Mouse (Mus musculus) MEL-GATA-1-ER (cell line): ENCODE data around the gene Srebf1.

ENCODE experiments used
- DNase-seq: peaks from one replicate; pipeline ENCODE4 v3.0.0-alpha.2; 2012; ENCODE audit warnings: low read depth; ENCODE audit errors: extremely low read depth

Gene Srebf1

GRCm38 (mm10) chr11:60178506-60178905 lies 43.9 kb downstream of the Srebf1 start:
- no peak for DNase-seq

GRCm38 (mm10) chr11:60178005-60178404 lies 44.4 kb downstream of the Srebf1 start:
- no peak for DNase-seq

GRCm38 (mm10) chr11:60176975-60177657 lies 45.3 kb downstream of the Srebf1 start:
- DNase-seq: no peak

GRCm38 (mm10) chr11:60176182-60176974 lies 46.0 kb downstream of the Srebf1 start:
- DNase-seq: no peak

GRCm38 (mm10) chr11:60175371-60176181 lies 46.8 kb downstream of the Srebf1 start:
- DNase-seq: no peak

GRCm38 (mm10) chr11:60173606-60174184 lies 48.7 kb downstream of the Srebf1 start:
- no peak for DNase-seq

- DNase-seq: no peak
Measured at GRCm38 (mm10) chr11:60172074-60172473, 50.3 kb downstream of the Srebf1 start.

- DNase-seq: no peak
Measured at GRCm38 (mm10) chr11:60168780-60169179, 53.6 kb downstream of the Srebf1 start.

GRCm38 (mm10) chr11:60165076-60165475 lies 57.3 kb downstream of the Srebf1 start:
- DNase-seq: no peak

GRCm38 (mm10) chr11:60164450-60164849 lies 57.9 kb downstream of the Srebf1 start:
- DNase-seq: no peak

- no peak for DNase-seq
Measured at GRCm38 (mm10) chr11:60163362-60163761, 59.0 kb downstream of the Srebf1 start.

- no peak for DNase-seq
Measured at GRCm38 (mm10) chr11:60162547-60162946, 59.8 kb downstream of the Srebf1 start.

- no peak for DNase-seq
Measured at GRCm38 (mm10) chr11:60161146-60161874, 61.1 kb downstream of the Srebf1 start.

- no peak for DNase-seq
Measured at GRCm38 (mm10) chr11:60160454-60161114, 61.8 kb downstream of the Srebf1 start.

- DNase-seq: no peak
Measured at GRCm38 (mm10) chr11:60159955-60160354, 62.4 kb downstream of the Srebf1 start.

GRCm38 (mm10) chr11:60158271-60158670 lies 64.1 kb downstream of the Srebf1 start:
- no peak for DNase-seq

- DNase-seq: no peak
Measured at GRCm38 (mm10) chr11:60155690-60156089, 66.7 kb downstream of the Srebf1 start.

- no peak for DNase-seq
Measured at GRCm38 (mm10) chr11:60153936-60154335, 68.4 kb downstream of the Srebf1 start.

- DNase-seq: no peak
Measured at GRCm38 (mm10) chr11:60152339-60152738, 70.0 kb downstream of the Srebf1 start.

- no peak for DNase-seq
Measured at GRCm38 (mm10) chr11:60150677-60151076, 71.7 kb downstream of the Srebf1 start.
